Mouse (Mus musculus) midbrain, embryonic 16.5 days (tissue): ENCODE measurements around the gene 1700024P04Rik. TPM values are rescaled to one million over a fixed set of nuclear protein-coding genes. Genes with fewer than 3 reads are reported as not detected.

Source experiments
- ATAC-seq: fragments of 200-750 bp; cut with Nextera tagmentation; 2 replicates; pipeline ENCODE4 v1.8.0; 2017; ENCODE audit warnings: moderate TSS enrichment
- H3K27ac ChIP-seq: fragments of 300-500 bp; sonication (generic); 2 replicates; pipeline ENCODE4 v1.5.1; 2014; ENCODE audit warnings: mild to moderate bottlenecking, low read length, mixed read lengths
- H3K27me3 ChIP-seq: fragments of 300-500 bp; sonication (generic); 2 replicates; pipeline ENCODE4 v1.6.1; 2014; ENCODE audit warnings: low read depth, low read length, mixed read lengths; ENCODE audit not compliant: control insufficient read depth, insufficient read depth
- H3K36me3 ChIP-seq: fragments of 300-500 bp; sonication (generic); 2 replicates; pipeline ENCODE4 v1.6.1; 2014; ENCODE audit warnings: mild to moderate bottlenecking, low read length, moderate library complexity, mixed read lengths; ENCODE audit not compliant: control insufficient read depth, insufficient read depth
- H3K4me1 ChIP-seq: fragments of 300-500 bp; sonication (generic); 2 replicates; pipeline ENCODE4 v1.6.1; 2014; ENCODE audit warnings: mild to moderate bottlenecking, low read length, mixed read lengths; ENCODE audit not compliant: control insufficient read depth, insufficient read depth
- H3K4me2 ChIP-seq: fragments of 300-500 bp; sonication (generic); 2 replicates; pipeline ENCODE4 v1.6.1; 2014; ENCODE audit warnings: mild to moderate bottlenecking, low read length, mixed read lengths
- H3K4me3 ChIP-seq: fragments of 300-500 bp; sonication (generic); 2 replicates; pipeline ENCODE4 v1.5.1; 2014; ENCODE audit warnings: low read depth, mild to moderate bottlenecking, low read length, moderate library complexity, mixed read lengths
- H3K9ac ChIP-seq: fragments of 300-500 bp; sonication (generic); 2 replicates; pipeline ENCODE4 v1.6.1; 2014; ENCODE audit warnings: low read depth, low read length, mixed read lengths
- H3K9me3 ChIP-seq: fragments of 300-500 bp; sonication (generic); replicated peaks from 2 replicates; pipeline ENCODE4 v1.6.1; 2014; ENCODE audit warnings: mild to moderate bottlenecking, low read length, mixed read lengths; ENCODE audit not compliant: control insufficient read depth, poor library complexity, severe bottlenecking
- WGBS: fragments of 180-500 bp; shearing (Covaris S2); extraction: QIAGEN DNeasy Blood & Tissue Kit; methylation state at CpG from one replicate; pipeline ENCODE4 v1.1.7; 2014; 5-methylcytosine and 5-hydroxymethylcytosine counted together
- polyA plus RNA-seq: library from polyadenylated mRNA; unstranded; fragments of >200 nt; fragmentation: Nextera tagmentation; extraction: Ambion mirVana; gene quantifications from 2 replicates; pipeline ENCODE4 v1.2.1, GENCODE M21; 2015

1700024P04Rik gene
- polyA plus RNA-seq, 1 experiment from 2014 or later: not detected

DNA sequence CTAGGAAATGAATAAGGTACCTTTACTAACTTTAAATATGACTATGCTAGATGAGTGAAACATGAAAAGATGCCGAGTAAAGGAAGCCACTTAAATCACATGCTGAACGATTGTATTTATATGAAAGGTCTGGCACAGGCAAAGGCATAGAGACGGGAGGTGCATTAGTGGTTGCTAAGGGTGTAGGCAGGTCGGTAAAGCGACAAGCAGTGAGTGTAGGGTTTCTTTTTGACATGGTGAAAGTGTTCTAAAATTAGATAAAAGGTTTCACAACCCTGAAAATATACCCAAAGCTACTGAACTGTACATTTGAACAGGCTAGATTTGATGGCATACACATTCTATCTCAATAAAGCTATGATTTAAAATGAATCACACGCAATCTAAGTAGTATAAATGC, 47.3 kb downstream of the 1700024P04Rik start:
- H3K9me3 ChIP-seq: no peaks in the 10 kb centered on the region
- H3K4me3 ChIP-seq: no peak overlapping the region
- ATAC-seq: no peak
- WGBS: 81% methylated on average over 6 of the region's 6 CpGs
- H3K4me2 ChIP-seq: no peak overlapping the region
- H3K4me1 ChIP-seq: no peaks in the 10 kb centered on the region
- H3K27ac ChIP-seq: no peak overlapping the region
- no peaks in the 10 kb centered on the region for H3K36me3 ChIP-seq
- H3K27me3 ChIP-seq: no peaks in the 10 kb centered on the region
- H3K9ac ChIP-seq: no peak overlapping the region

Other genes starting within 250 kb of the 1700024P04Rik start
- 23.0 and 27.4 TPM in 2 replicates for gene Fcho2, start 169.1 kb downstream of the 1700024P04Rik start, polyA plus RNA-seq
- 40.8 and 45.2 TPM in 2 replicates for gene Tnpo1, start 58.2 kb downstream of the 1700024P04Rik start, polyA plus RNA-seq
- gene Zfp366, start 200.3 kb upstream of the 1700024P04Rik start, polyA plus RNA-seq: 0.73 and 0.85 TPM in 2 replicates